Mouse (Mus musculus) olfactory bulb, adult 2 months (tissue): Measurements from ENCODE around the gene Gm33543.

ENCODE experiments used
- CTCF ChIP-seq: fragments of 200-500 bp; IDR thresholded peaks from 2 replicates; pipeline ENCODE4 v1.5.1; 2012; ENCODE audit warnings: low read depth, mild to moderate bottlenecking, low read length, moderate library complexity; ENCODE audit not compliant: insufficient read depth
- POLR2A ChIP-seq: fragments of 200-500 bp; IDR thresholded peaks from 2 replicates; pipeline ENCODE4 v1.6.1; 2012; ENCODE audit warnings: mild to moderate bottlenecking, low read depth, low read length, moderate library complexity; ENCODE audit not compliant: insufficient read depth

GRCm38 (mm10) chr10:95850504-95850903 lies 7.8 kb upstream of the Gm33543 start:
- TF ChIP-seq POLR2A: no peak
- TF ChIP-seq CTCF: no peak
